Mouse (Mus musculus) limb, embryonic 14.5 days (tissue): ENCODE results near the gene Gm20489. TPM values are rescaled to one million over a fixed set of nuclear protein-coding genes. Genes with fewer than 3 reads are reported as not detected.

Experiments
- ATAC-seq: fragments of 200-750 bp; cut with Nextera tagmentation; 2 replicates; pipeline ENCODE4 v1.8.0; 2017; ENCODE audit warnings: low read depth, moderate number of reproducible peaks, moderate TSS enrichment; ENCODE audit not compliant: low FRiP score
- DNase-seq: peaks from one replicate; pipeline ENCODE4 v3.0.0-alpha.2; 2015; ENCODE audit warnings: low spot score
- H3K27ac ChIP-seq: fragments of 300-500 bp; sonication (generic); replicated peaks from 2 replicates; pipeline ENCODE4 v1.5.1; 2014; ENCODE audit warnings: low read depth, mild to moderate bottlenecking, low read length, moderate library complexity, mixed read lengths
- H3K27me3 ChIP-seq: fragments of 300-500 bp; sonication (generic); 2 replicates; pipeline ENCODE4 v1.6.1; 2014; ENCODE audit warnings: low read length, mixed read lengths; ENCODE audit not compliant: control insufficient read depth, insufficient read depth
- H3K36me3 ChIP-seq: fragments of 300-500 bp; sonication (generic); 2 replicates; pipeline ENCODE4 v1.6.1; 2014; ENCODE audit warnings: mild to moderate bottlenecking, low read length, moderate library complexity, mixed read lengths; ENCODE audit not compliant: control insufficient read depth, insufficient read depth
- H3K4me1 ChIP-seq: fragments of 300-500 bp; sonication (generic); 2 replicates; pipeline ENCODE4 v1.6.1; 2014; ENCODE audit warnings: antibody characterized with exemption, low read length, mixed read lengths; ENCODE audit not compliant: control insufficient read depth, insufficient read depth
- H3K4me2 ChIP-seq: fragments of 300-500 bp; sonication (generic); replicated peaks from 2 replicates; pipeline ENCODE4 v1.6.1; 2014; ENCODE audit warnings: low read depth, mild to moderate bottlenecking, low read length, moderate library complexity; ENCODE audit not compliant: severe bottlenecking
- H3K4me3 ChIP-seq: fragments of 300-500 bp; sonication (generic); replicated peaks from 2 replicates; pipeline ENCODE4 v1.5.1; 2014; ENCODE audit warnings: low read length
- H3K9ac ChIP-seq: fragments of 300-500 bp; sonication (generic); 2 replicates; pipeline ENCODE4 v1.6.1; 2014; ENCODE audit warnings: mild to moderate bottlenecking, low read depth, low read length, moderate library complexity; ENCODE audit not compliant: severe bottlenecking
- H3K9me3 ChIP-seq: fragments of 300-500 bp; sonication (generic); 2 replicates; pipeline ENCODE4 v1.6.1; 2016; ENCODE audit warnings: low read length; ENCODE audit not compliant: control insufficient read depth
- POLR2A ChIP-seq: fragments of 200-500 bp; IDR thresholded peaks from 2 replicates; pipeline ENCODE4 v1.8.0; 2012; ENCODE audit warnings: inconsistent platforms, mild to moderate bottlenecking, moderate library complexity, borderline replicate concordance; ENCODE audit not compliant: insufficient read depth, insufficient read length; ENCODE audit errors: extremely low read depth
- WGBS: fragments of 180-500 bp; shearing (Covaris S2); extraction: QIAGEN DNeasy Blood & Tissue Kit; methylation state at CpG from one replicate; pipeline ENCODE4 v1.1.7; 2014; 5-methylcytosine and 5-hydroxymethylcytosine counted together
- polyA plus RNA-seq, 2 experiments: library from polyadenylated mRNA; depleted of rRNA in 1 of 2; stranded (reverse) in 1 of 2; unstranded in 1 of 2; fragments of >200 nt; fragmentation: Nextera tagmentation in 1 of 2; extraction: Ambion mirVana in 1 of 2; gene quantifications; 2 replicates each; pipeline versions ENCODE4 v1.2.1 to v1.2.3; 2012 to 2014

Gm20489 gene
- polyA plus RNA-seq (2012; rRNA removed) (not detected in 2 replicates), polyA plus RNA-seq (2014; fragmentation: Nextera tagmentation; extraction: Ambion mirVana) (not detected in 2 replicates)

- Histone ChIP-seq H3K27me3 (no peaks in the 10 kb centered on the region), H3K27ac (no peak within 1 kb of the TSS), H3K9me3 (no peaks in the 10 kb centered on the region), H3K4me1 (no peaks in the 10 kb centered on the region), H3K9ac (no peak within 1 kb of the TSS), H3K36me3 (no peaks in the 10 kb centered on the region), H3K4me2 (no peak within 1 kb of the TSS), H3K4me3 (no peak within 1 kb of the TSS)
- TF ChIP-seq POLR2A = no peak
- 44% methylated on average over 3 of the region's 3 CpGs for WGBS
- no peak for DNase-seq
- no peak for ATAC-seq
Observed at GRCm38 (mm10) chrX:101268755-101269124, at the start of gene Gm20489. Gene Gm20489, minus strand, starts transcription at chrX:101269023.

DNA sequence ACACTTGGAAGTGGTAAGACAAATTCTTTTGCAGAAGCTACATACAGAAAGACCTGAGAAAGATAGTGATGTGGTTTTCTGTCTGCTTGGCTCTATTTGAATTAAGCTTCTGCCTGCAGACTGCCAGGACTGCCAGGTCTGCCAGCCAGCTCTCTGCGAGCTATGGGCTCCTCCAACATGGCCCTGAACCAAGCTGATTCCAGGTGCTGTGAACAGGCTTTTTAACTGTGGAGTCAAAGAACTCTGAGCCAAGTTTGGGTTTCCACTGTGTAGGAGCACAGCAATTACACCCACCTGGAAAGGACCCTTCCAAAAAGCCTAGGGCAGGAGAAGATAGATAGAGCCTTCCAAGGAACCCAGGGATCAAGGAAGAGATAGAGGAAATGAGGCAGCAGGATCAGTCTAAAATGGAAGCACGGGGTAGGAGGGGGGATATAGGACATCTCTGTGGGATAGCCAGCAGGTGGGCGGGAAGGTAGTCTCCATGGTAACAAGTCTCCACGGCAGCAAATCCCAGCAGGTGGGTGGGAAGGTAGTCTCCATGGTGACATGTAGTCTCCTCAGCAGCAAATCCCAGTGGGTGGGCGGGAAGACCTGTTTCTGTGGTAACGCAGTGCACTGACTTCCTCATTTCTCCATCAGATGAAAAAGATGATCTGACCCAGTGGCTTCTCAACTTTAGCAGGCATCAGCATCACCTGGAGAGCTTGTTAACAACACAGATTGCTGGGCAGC is 45.0 kb upstream of the Gm20489 start:
- Histone ChIP-seq H3K27me3 (no peaks in the 10 kb centered on the region), H3K9ac (no peak overlapping the region), H3K4me2 (no peak overlapping the region), H3K27ac (no peak overlapping the region), H3K4me1 (no peaks in the 10 kb centered on the region), H3K36me3 (peaks cover 28% of the 10 kb centered on the region; the same call in 1 of the 2 replicates), H3K4me3 (no peak overlapping the region), H3K9me3 (no peaks in the 10 kb centered on the region)
- DNase-seq (no peak), ATAC-seq (no peak)
- no peak for TF ChIP-seq POLR2A
- 42% methylated on average over 6 of the region's 6 CpGs for WGBS

- Histone ChIP-seq H3K4me3 (no peak overlapping the region), H3K27me3 (no peaks in the 10 kb centered on the region)
- WGBS = 91% methylated on average over 5 of the region's 5 CpGs
Observed at GRCm38 (mm10) chrX:101309299-101309698, 40.5 kb upstream of the Gm20489 start.

GRCm38 (mm10) chrX:101304646-101305045 is 35.8 kb upstream of the Gm20489 start:
- ATAC-seq (no peak), DNase-seq (no peak)
- H3K27me3 ChIP-seq = no peaks in the 10 kb centered on the region
- TF ChIP-seq POLR2A = no peak
- H3K9me3 ChIP-seq = no peaks in the 10 kb centered on the region
- H3K27ac ChIP-seq = no peak overlapping the region
- no peak overlapping the region for H3K4me3 ChIP-seq
- H3K4me1 ChIP-seq = peaks cover 6% of the 10 kb centered on the region; the same call in 1 of the 2 replicates
- no peak overlapping the region for H3K9ac ChIP-seq
- WGBS = 52% methylated on average over 2 of the region's 2 CpGs
- H3K36me3 ChIP-seq = peaks cover 10% of the 10 kb centered on the region; the same call in 1 of the 2 replicates
- H3K4me2 ChIP-seq = no peak overlapping the region

More at GRCm38 (mm10) chrX:101309299-101309698, 40.5 kb upstream of the Gm20489 start:
- Histone ChIP-seq H3K4me2 (no peak overlapping the region), H3K36me3 (peaks cover 22% of the 10 kb centered on the region; the same call in 1 of the 2 replicates), H3K27ac (no peak overlapping the region), H3K4me1 (no peaks in the 10 kb centered on the region), H3K9me3 (no peaks in the 10 kb centered on the region), H3K9ac (no peak overlapping the region)
- TF ChIP-seq POLR2A = no peak
- ATAC-seq (no peak), DNase-seq (no peak)

- no peak for DNase-seq
- TF ChIP-seq POLR2A = no peak
- 68% methylated on average over 8 of the region's 9 CpGs for WGBS
Observed at GRCm38 (mm10) chrX:101301654-101302053, 32.8 kb upstream of the Gm20489 start.

More at GRCm38 (mm10) chrX:101301654-101302053, 32.8 kb upstream of the Gm20489 start:
- peaks cover 7% of the 10 kb centered on the region; the same call in 1 of the 2 replicates for H3K36me3 ChIP-seq
- H3K9me3 ChIP-seq = no peaks in the 10 kb centered on the region
- H3K4me3 ChIP-seq = no peak overlapping the region
- peaks cover 6% of the 10 kb centered on the region; the same call in 1 of the 2 replicates for H3K4me1 ChIP-seq
- H3K27ac ChIP-seq = no peak overlapping the region
- no peak for ATAC-seq
- no peak overlapping the region for H3K9ac ChIP-seq
- peak overlapping the region; percentile 50; the same call in 1 of the 2 replicates for H3K4me2 ChIP-seq
- no peaks in the 10 kb centered on the region for H3K27me3 ChIP-seq
